Mouse (Mus musculus): ENCODE measurements at regions not wholly inside any gene's neighbourhood (a gene's known extent, or its start where the extent isn't known, plus 50 kb on each side); places are given as distances from the start of the nearest gene placed in this dataset.

GRCm38 (mm10) chr2:79090273-79090672 lies 165.0 kb upstream of the Itga4 start:
- TF ChIP-seq HCFC1 (IDR thresholded peaks at IDR 0.05; ENCODE audit: low read depth, low read length) (no peak), JUN (IDR thresholded peaks at IDR 0.05; ENCODE audit: insufficient read depth, low read depth, low read length) (no peak), ZC3H11A (IDR thresholded peaks at IDR 0.05; ENCODE audit: low read depth, low read length) (no peak), CTCF (conservative IDR thresholded peaks at IDR 0.05 in 1 of 2, IDR thresholded peaks at IDR 0.05 in 1 of 2; ENCODE audit: low read depth in 2 of 2, low read length in 2 of 2) (no peak)
